Mouse (Mus musculus): ENCODE data around the gene Litaf. TPM values are rescaled to one million over a fixed set of nuclear protein-coding genes. Genes with fewer than 3 reads are reported as not detected.

Litaf gene
- polyA plus RNA-seq, 1 experiment from 2014 or later = 26.1 TPM

- Histone ChIP-seq H3K27me3 (replicated peaks) (no peaks in the 10 kb centered on the region), H3K9me3 (replicated peaks) (no peaks in the 10 kb centered on the region), H3K36me3 (no peaks in the 10 kb centered on the region), H3K4me2 (no peak overlapping the region), H3K4me3 (replicated peaks) (no peak overlapping the region), H3K4me1 (no peaks in the 10 kb centered on the region), H3K27ac (replicated peaks) (no peak overlapping the region), H3K9ac (replicated peaks) (no peak overlapping the region)
- 65% methylated on average over 5 of the region's 5 CpGs for WGBS
- ATAC-seq (ENCODE audit: low FRiP score) = no peak
Observed at GRCm38 (mm10) chr16:10923561-10923960, 142.4 kb downstream of the Litaf start.

- H3K27me3 ChIP-seq (replicated peaks) = no peaks in the 10 kb centered on the region
- no peak overlapping the region for H3K4me2 ChIP-seq
- H3K4me3 ChIP-seq (replicated peaks) = no peak overlapping the region
- H3K4me1 ChIP-seq = no peaks in the 10 kb centered on the region
- H3K9ac ChIP-seq (replicated peaks) = no peak overlapping the region
- no peaks in the 10 kb centered on the region for H3K36me3 ChIP-seq
- no peaks in the 10 kb centered on the region for H3K9me3 ChIP-seq (replicated peaks)
- ATAC-seq (ENCODE audit: low FRiP score) = no peak
- no peak overlapping the region for H3K27ac ChIP-seq (replicated peaks)
Observed at GRCm38 (mm10) chr16:10919856-10920255, 146.1 kb downstream of the Litaf start.

GRCm38 (mm10) chr16:10916271-10916670 lies 149.7 kb downstream of the Litaf start:
- H3K4me2 ChIP-seq = no peak overlapping the region
- no peaks in the 10 kb centered on the region for H3K27me3 ChIP-seq (replicated peaks)
- WGBS = 93% methylated on average over 3 of the region's 3 CpGs
- ATAC-seq (ENCODE audit: low FRiP score) = no peak
- no peaks in the 10 kb centered on the region for H3K36me3 ChIP-seq
- H3K4me1 ChIP-seq = no peaks in the 10 kb centered on the region
- H3K27ac ChIP-seq (replicated peaks) = no peak overlapping the region
- no peaks in the 10 kb centered on the region for H3K9me3 ChIP-seq (replicated peaks)
- H3K4me3 ChIP-seq (replicated peaks) = no peak overlapping the region
- H3K9ac ChIP-seq (replicated peaks) = no peak overlapping the region

- ATAC-seq (ENCODE audit: low FRiP score) = no peak
- Histone ChIP-seq H3K4me3 (replicated peaks) (no peak overlapping the region), H3K27me3 (replicated peaks) (no peaks in the 10 kb centered on the region), H3K27ac (replicated peaks) (no peak overlapping the region), H3K4me1 (no peaks in the 10 kb centered on the region), H3K36me3 (no peaks in the 10 kb centered on the region), H3K9ac (replicated peaks) (no peak overlapping the region), H3K4me2 (no peak overlapping the region), H3K9me3 (replicated peaks) (no peaks in the 10 kb centered on the region)
- 94% methylated on average over 4 of the region's 4 CpGs for WGBS
Observed at GRCm38 (mm10) chr16:10915066-10915465, 150.9 kb downstream of the Litaf start.

GRCm38 (mm10) chr16:10911061-10911460 lies 154.9 kb downstream of the Litaf start:
- no peak overlapping the region for H3K4me2 ChIP-seq
- WGBS = 94% methylated on average over 2 of the region's 2 CpGs
- H3K36me3 ChIP-seq = no peaks in the 10 kb centered on the region
- H3K4me3 ChIP-seq (replicated peaks) = no peak overlapping the region
- no peak overlapping the region for H3K9ac ChIP-seq (replicated peaks)
- H3K27ac ChIP-seq (replicated peaks) = no peak overlapping the region
- H3K27me3 ChIP-seq (replicated peaks) = no peaks in the 10 kb centered on the region
- ATAC-seq (ENCODE audit: low FRiP score) = no peak
- no peaks in the 10 kb centered on the region for H3K9me3 ChIP-seq (replicated peaks)
- H3K4me1 ChIP-seq = no peaks in the 10 kb centered on the region

- no peaks in the 10 kb centered on the region for H3K36me3 ChIP-seq
- H3K4me3 ChIP-seq (replicated peaks) = no peak overlapping the region
- no peaks in the 10 kb centered on the region for H3K9me3 ChIP-seq (replicated peaks)
- no peaks in the 10 kb centered on the region for H3K27me3 ChIP-seq (replicated peaks)
- H3K4me2 ChIP-seq = no peak overlapping the region
- H3K27ac ChIP-seq (replicated peaks) = no peak overlapping the region
- ATAC-seq (ENCODE audit: low FRiP score) = no peak
- 85% methylated on average over 7 of the region's 7 CpGs for WGBS
- H3K9ac ChIP-seq (replicated peaks) = no peak overlapping the region
- no peaks in the 10 kb centered on the region for H3K4me1 ChIP-seq
Observed at GRCm38 (mm10) chr16:10910541-10910940, 155.4 kb downstream of the Litaf start.

Small RNA genes lying within 50 kb of the gene (microRNA-seq; reads per million reads assigned to microRNA genes)
- gene Gm26268 = not detected

Other genes starting within 250 kb of the Litaf start
- gene Rmi2, start 231.1 kb downstream of the Litaf start, polyA plus RNA-seq (2015; fragmentation: Nextera tagmentation; extraction: Ambion mirVana) = 0.37 and 1.7 TPM in 2 replicates
- gene Snn, start 5.2 kb downstream of the Litaf start, polyA plus RNA-seq (2015; fragmentation: Nextera tagmentation; extraction: Ambion mirVana) = 104 and 107 TPM in 2 replicates
- gene Txndc11, start 68.5 kb upstream of the Litaf start, polyA plus RNA-seq (2015; fragmentation: Nextera tagmentation; extraction: Ambion mirVana) = 28.7 and 29.3 TPM in 2 replicates
- gene Zc3h7a, start 110.2 kb upstream of the Litaf start, polyA plus RNA-seq (2015; fragmentation: Nextera tagmentation; extraction: Ambion mirVana) = 72.7 and 73.4 TPM in 2 replicates
- 119 and 140 TPM in 2 replicates for gene Rsl1d1, start 137.2 kb upstream of the Litaf start, polyA plus RNA-seq (2015; fragmentation: Nextera tagmentation; extraction: Ambion mirVana)
- gene Gspt1, start 188.2 kb upstream of the Litaf start, polyA plus RNA-seq (2015; fragmentation: Nextera tagmentation; extraction: Ambion mirVana) = 48.4 and 52.1 TPM in 2 replicates
- gene Tnfrsf17, start 247.7 kb upstream of the Litaf start, polyA plus RNA-seq (2015; fragmentation: Nextera tagmentation; extraction: Ambion mirVana) = 0.19 TPM in 1 of 2 replicates, not detected in the other